Mouse (Mus musculus) left cerebral cortex, adult 8-10 months (tissue): ENCODE data around the gene Fam72a. TPM values are rescaled to one million over a fixed set of nuclear protein-coding genes. Genes with fewer than 3 reads are reported as not detected.
A peak's percentile ranks its signal among the peaks of the same experiment; 100 is the strongest.

Experiments
- DNase-seq, 2 experiments: peaks; one replicate each; pipeline ENCODE4 v3.0.0; 2022; ENCODE audit warnings: low spot score in 2 of 2
- microRNA-seq, 2 experiments: library from miRNA; unstranded; fragments of <30 nt; microRNA quantifications; one replicate each; pipeline ENCODE4 v1.2.0; 2022
- total RNA-seq, 4 experiments: library from RNA; stranded (reverse); gene quantifications; 2 replicates each; pipeline ENCODE4 v1.2.4; 2022

Gene Fam72a
- total RNA-seq, 4 experiments from 2014 or later = 1.1 to 1.5 (median 1.3) TPM

DNA sequence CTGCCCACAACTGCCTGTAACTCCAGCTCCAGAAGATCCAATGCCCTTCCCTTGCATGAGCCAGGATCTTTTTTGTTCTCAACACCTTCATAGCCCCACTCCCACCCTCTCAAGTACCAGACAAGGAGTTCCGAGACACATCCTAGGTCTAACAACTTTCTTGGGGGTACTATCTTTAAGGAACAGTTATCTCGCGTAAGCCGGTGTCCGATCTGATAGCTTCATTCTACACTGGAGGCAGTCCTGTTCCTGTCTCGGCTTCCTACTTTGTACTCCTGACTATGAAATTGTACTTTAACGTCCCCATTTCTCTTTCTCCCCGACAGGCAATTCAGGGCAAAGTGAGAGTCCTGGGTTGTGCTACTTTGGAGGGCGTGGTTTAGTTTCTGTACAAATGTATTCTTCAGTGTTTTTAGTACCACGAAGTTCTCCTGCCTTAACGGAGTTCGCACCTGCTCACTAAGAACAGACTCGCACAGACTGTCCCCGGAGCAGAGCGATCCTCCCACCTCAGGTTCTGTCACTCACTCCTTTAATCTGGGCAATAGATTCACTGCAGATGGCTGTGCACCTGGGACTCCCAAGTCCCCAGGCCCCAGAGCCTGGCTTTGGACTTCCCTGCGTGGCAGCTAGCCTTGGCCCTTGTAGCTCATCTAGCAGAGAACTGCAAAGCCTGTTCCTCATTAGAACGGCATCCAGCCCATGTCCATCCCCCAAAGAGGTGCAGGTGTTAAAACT lies 51.4 kb downstream of the Fam72a start:
- DNase-seq = no peak

DNA sequence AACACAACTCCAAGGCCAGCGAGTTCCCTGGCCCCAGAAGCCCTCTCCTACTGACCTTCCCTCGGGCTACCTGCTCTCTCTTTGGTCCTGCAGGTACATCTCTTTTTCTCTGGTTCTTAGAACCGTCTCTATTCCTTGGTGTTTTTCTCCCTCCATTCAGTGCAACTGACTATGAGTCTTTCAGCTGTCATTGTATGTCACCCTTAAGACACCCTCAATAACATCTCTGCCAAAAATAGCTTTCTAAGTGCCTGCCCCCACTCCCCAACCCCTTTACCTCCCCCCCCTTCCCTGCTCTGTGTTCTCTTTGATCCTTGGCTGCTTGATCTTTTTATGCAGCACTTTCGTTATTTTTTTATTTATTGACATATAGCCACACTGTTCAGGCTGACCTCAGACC lies 52.7 kb downstream of the Fam72a start:
- DNase-seq = no peak

DNA sequence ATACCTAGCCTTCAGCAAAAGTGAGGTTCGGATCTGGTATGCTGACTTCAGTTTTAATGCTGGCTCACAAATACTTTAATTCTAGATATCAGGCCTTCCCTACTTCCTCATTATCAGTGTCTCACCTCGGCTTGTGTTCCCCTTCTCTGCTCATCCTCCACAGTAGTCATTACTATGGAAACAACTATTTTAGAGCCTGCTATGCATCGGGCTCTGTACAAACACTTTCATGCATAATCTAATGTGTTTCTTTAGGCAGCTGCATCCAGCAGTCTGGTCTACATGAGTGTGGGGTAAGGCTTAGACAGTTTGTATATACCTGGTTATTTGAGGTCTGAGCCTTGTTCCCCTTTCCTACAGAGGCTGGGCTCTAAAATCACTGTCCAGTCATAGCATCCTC lies 55.9 kb downstream of the Fam72a start:
- no peak for DNase-seq

DNA sequence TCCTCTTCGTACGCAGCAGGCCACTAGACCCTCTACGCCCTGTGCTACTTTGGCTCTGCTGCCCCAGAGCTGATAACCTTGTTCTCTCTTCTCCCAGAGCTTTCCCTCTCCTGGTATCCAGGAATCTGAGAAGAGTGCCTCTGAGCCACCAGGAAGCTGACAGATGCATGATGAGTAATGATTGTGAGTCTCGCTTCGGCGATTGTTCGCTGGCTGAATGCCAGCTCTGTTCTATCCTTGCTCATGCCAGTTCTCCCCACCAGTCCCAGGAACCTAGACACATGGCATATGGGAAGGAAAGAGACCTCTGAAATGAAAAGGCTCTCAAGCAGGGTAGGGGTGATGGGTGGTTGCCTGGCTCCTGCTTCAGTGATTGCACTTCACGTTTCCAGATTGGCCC lies 59.1 kb downstream of the Fam72a start:
- DNase-seq = peak in 1 of 2 experiments; percentile 38

Small RNA genes lying within 50 kb of the gene (microRNA-seq; reads per million reads assigned to microRNA genes)
- 0 reads per million in 2 experiments for gene Gm24273

Other genes starting within 250 kb of the Fam72a start
- 1 to 10 TPM in 3 of 4 experiments, under 1 TPM in 1; 0.89 to 2.2 (median 1.6) TPM for gene Ikbke, start 248.3 kb upstream of the Fam72a start, total RNA-seq
- gene Srgap2, start 551 bp upstream of the Fam72a start, total RNA-seq = 10 to 100 TPM; 70.7 to 81.5 (median 76.7) TPM
- gene Avpr1b, start 71.3 kb downstream of the Fam72a start, total RNA-seq = not detected
- gene Ctse, start 110.4 kb downstream of the Fam72a start, total RNA-seq = 1 to 10 TPM in 2 of 4 experiments, not detected in 2; 3.4 to 5.1 TPM
- gene Rab7b, start 160.8 kb downstream of the Fam72a start, total RNA-seq = 1 to 10 TPM; 1.2 to 7.3 (median 3.3) TPM
- under 1 TPM in 2 of 4 experiments, not detected in 2; 0.06 to 0.13 TPM for gene Slc26a9, start 216.1 kb downstream of the Fam72a start, total RNA-seq